Mouse (Mus musculus) heart, postnatal 0 days (tissue): ENCODE measurements around the gene Pom121.

Experiments
- CTCF ChIP-seq: IDR thresholded peaks from 2 replicates; pipeline ENCODE4 v1.5.1; 2016; ENCODE audit warnings: antibody characterized with exemption, control low read depth, low read depth
- EP300 ChIP-seq: IDR thresholded peaks from 2 replicates; pipeline ENCODE4 v1.6.1; 2016; ENCODE audit warnings: antibody characterized with exemption, low read depth

GRCm38 (mm10) chr5:135394004-135394823, at the start of gene Pom121:
- no peak for TF ChIP-seq CTCF
- TF ChIP-seq EP300: 0 out of 2 replicates have a peak, but pooled peaks have one; percentile 37
